17 mouse cellular contexts compared by ENCODE assay signal in the genomic region with DNA sequence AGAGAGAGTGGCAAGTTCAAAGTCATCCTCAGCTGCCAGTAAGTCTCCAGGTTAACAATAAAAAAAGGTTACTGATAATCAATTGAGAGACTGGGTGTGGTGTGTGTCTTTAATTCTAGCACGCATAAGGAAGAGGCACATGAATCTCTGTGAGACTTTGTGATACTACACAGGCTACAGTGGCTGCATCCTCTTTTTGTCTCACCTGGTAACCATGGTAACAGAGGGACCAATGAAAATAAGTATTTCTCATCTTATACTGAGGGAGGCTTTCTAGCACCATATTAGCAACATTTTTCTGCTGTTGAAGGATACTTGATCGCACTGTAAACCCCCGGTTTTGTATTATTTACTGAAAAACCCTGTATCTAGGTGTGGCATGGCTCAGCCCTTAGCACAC.
DNase-seq lines count a peak whose midpoint lies in the region; ATAC-seq and TF ChIP-seq lines count a peak whose summit lies in the region.
"Had no signal": no experiment of that assay in that cellular context is flagged by ENCODE, and none has a peak within 500 bp of the region (broad histone marks: within the 10 kb centered on the region; RNA-seq: fewer than 3 reads in every experiment).

No protein-coding gene starts in this region.

- H3K9me3 ChIP-seq in forebrain, postnatal 0 days (ENCODE audit: low read length): no peaks in the 10 kb centered on the region
- H3K9me3 ChIP-seq in forebrain, embryonic 12.5 days: no peaks in the 10 kb centered on the region
- no peaks in the 10 kb centered on the region for H3K9me3 ChIP-seq in hindbrain, postnatal 0 days (ENCODE audit: low read length)
- no peaks in the 10 kb centered on the region for H3K9me3 ChIP-seq in hindbrain, embryonic 11.5 days (ENCODE audit: control insufficient read depth, low read length)
- H3K9me3 ChIP-seq: embryonic facial prominence, embryonic 10.5 days had no signal

- TF ChIP-seq CTCF in forebrain, postnatal 0 days (IDR thresholded peaks at IDR 0.05; ENCODE audit: low read depth): no peak
- TF ChIP-seq CTCF in hindbrain, postnatal 0 days (IDR thresholded peaks at IDR 0.05; ENCODE audit: low read depth): no peak
- TF ChIP-seq CTCF in brain, embryonic 14.5 days (IDR thresholded peaks at IDR 0.05; ENCODE audit: borderline replicate concordance, extremely low read depth, insufficient read depth, insufficient read length): no peak

- no peak overlapping the region for H3K4me3 ChIP-seq in forebrain, postnatal 0 days (ENCODE audit: low read depth, low read length)
- no peak overlapping the region for H3K4me3 ChIP-seq in forebrain, embryonic 12.5 days (replicated peaks)
- H3K4me3 ChIP-seq in hindbrain, postnatal 0 days (ENCODE audit: low read length): no peak overlapping the region
- no peak overlapping the region for H3K4me3 ChIP-seq in hindbrain, embryonic 11.5 days (ENCODE audit: low read depth, low read length)
- H3K4me3 ChIP-seq: embryonic facial prominence, embryonic 10.5 days had no signal

- no peak overlapping the region for H3K27ac ChIP-seq in forebrain, postnatal 0 days (ENCODE audit: low read depth, low read length)
- H3K27ac ChIP-seq in forebrain, embryonic 12.5 days: no peak overlapping the region
- H3K27ac ChIP-seq in hindbrain, postnatal 0 days: no peak overlapping the region
- no peak overlapping the region for H3K27ac ChIP-seq in hindbrain, embryonic 11.5 days (ENCODE audit: low read depth, low read length)
- H3K27ac ChIP-seq: embryonic facial prominence, embryonic 10.5 days had no signal

- H3K27me3 ChIP-seq in forebrain, postnatal 0 days (ENCODE audit: insufficient read depth, low read length): no peaks in the 10 kb centered on the region
- H3K27me3 ChIP-seq in forebrain, embryonic 12.5 days: no peaks in the 10 kb centered on the region
- H3K27me3 ChIP-seq in hindbrain, postnatal 0 days (ENCODE audit: insufficient read depth, low read length): no peaks in the 10 kb centered on the region
- H3K27me3 ChIP-seq in hindbrain, embryonic 11.5 days (ENCODE audit: control insufficient read depth, insufficient read depth, low read length): no peaks in the 10 kb centered on the region

- ATAC-seq in forebrain, postnatal 0 days: peak; percentile 79
- ATAC-seq in forebrain, embryonic 12.5 days (ENCODE audit: low FRiP score): no peak
- peak; percentile 81 for ATAC-seq in hindbrain, postnatal 0 days
- no peak for ATAC-seq in hindbrain, embryonic 11.5 days (ENCODE audit: low FRiP score)
- ATAC-seq: intestine, embryonic 16.5 days had no signal

- DNase-seq in forebrain, postnatal 0 days: peak; percentile 11
- DNase-seq in hindbrain, postnatal 0 days (ENCODE audit: low spot score): peak; percentile 60
- DNase-seq in hindbrain, embryonic 11.5 days (ENCODE audit: low spot score): no peak
- DNase-seq in brain, embryonic 14.5 days (ENCODE audit: low read depth): peak; percentile 12
- peak; percentile 4 for DNase-seq in brain, embryonic 18.5 days (ENCODE audit: low read depth, low spot score)
- no peak for DNase-seq in kidney, postnatal 25 days
- DNase-seq: adrenal gland, adult 2 months; adrenal gland, postnatal 25 days; cerebellum, adult 11 months; cerebellum, adult 8-10 months; cerebellum, postnatal 25 days; gastrocnemius, postnatal 36 days; heart, postnatal 10 days; kidney, adult 2 months had no signal

- TF ChIP-seq POLR2A in brain, embryonic 14.5 days (IDR thresholded peaks at IDR 0.05; ENCODE audit: borderline replicate concordance, extremely low read depth, insufficient read depth, insufficient read length, poor library complexity, severe bottlenecking): no peak

- WGBS in forebrain, postnatal 0 days: 81% methylated on average over 3 of the region's 3 CpGs
- 90% methylated on average over 3 of the region's 3 CpGs for WGBS in forebrain, embryonic 12.5 days
- WGBS in hindbrain, postnatal 0 days: 79% methylated on average over 3 of the region's 3 CpGs
- WGBS in hindbrain, embryonic 11.5 days: 93% methylated on average over 3 of the region's 3 CpGs

- no peak overlapping the region for H3K9ac ChIP-seq in forebrain, postnatal 0 days
- H3K9ac ChIP-seq in forebrain, embryonic 12.5 days: no peak overlapping the region
- no peak overlapping the region for H3K9ac ChIP-seq in hindbrain, postnatal 0 days (replicated peaks; ENCODE audit: low read length)
- no peak overlapping the region for H3K9ac ChIP-seq in hindbrain, embryonic 11.5 days (ENCODE audit: low read depth, low read length)

- H3K4me1 ChIP-seq in forebrain, postnatal 0 days (ENCODE audit: insufficient read depth): no peaks in the 10 kb centered on the region
- H3K4me1 ChIP-seq in forebrain, embryonic 12.5 days: no peaks in the 10 kb centered on the region
- H3K4me1 ChIP-seq in hindbrain, postnatal 0 days (ENCODE audit: insufficient read depth, low read length): no peaks in the 10 kb centered on the region
- H3K4me1 ChIP-seq in hindbrain, embryonic 11.5 days (replicated peaks; ENCODE audit: control insufficient read depth, insufficient read depth, low read length): no peaks in the 10 kb centered on the region
- H3K4me1 ChIP-seq: embryonic facial prominence, embryonic 10.5 days had no signal

- H3K36me3 ChIP-seq in forebrain, postnatal 0 days (ENCODE audit: insufficient read depth): no peaks in the 10 kb centered on the region
- no peaks in the 10 kb centered on the region for H3K36me3 ChIP-seq in forebrain, embryonic 12.5 days (replicated peaks)
- no peaks in the 10 kb centered on the region for H3K36me3 ChIP-seq in hindbrain, postnatal 0 days (ENCODE audit: insufficient read depth, low read length)
- H3K36me3 ChIP-seq in hindbrain, embryonic 11.5 days (ENCODE audit: control insufficient read depth, insufficient read depth, low read length): no peaks in the 10 kb centered on the region
- H3K36me3 ChIP-seq: embryonic facial prominence, embryonic 10.5 days had no signal

- no peak overlapping the region for H3K4me2 ChIP-seq in forebrain, postnatal 0 days (ENCODE audit: low read depth)
- H3K4me2 ChIP-seq in forebrain, embryonic 12.5 days: no peak overlapping the region
- H3K4me2 ChIP-seq in hindbrain, postnatal 0 days (ENCODE audit: low read depth, low read length): no peak overlapping the region
- H3K4me2 ChIP-seq in hindbrain, embryonic 11.5 days (replicated peaks; ENCODE audit: low read depth, low read length): no peak overlapping the region

Comparison
In these comparisons a context has a peak if more than half of its experiments do, and no peak if none do; other contexts are left out.
1. ATAC-seq: peak in forebrain, postnatal 0 days (single experiment) and hindbrain, postnatal 0 days (single experiment); none in forebrain, embryonic 12.5 days (single experiment) and hindbrain, embryonic 11.5 days (single experiment).
2. DNase-seq: peak in forebrain, postnatal 0 days (single experiment), hindbrain, postnatal 0 days (single experiment), brain, embryonic 14.5 days (single experiment) and brain, embryonic 18.5 days (single experiment); none in hindbrain, embryonic 11.5 days (single experiment) and kidney, postnatal 25 days (0 of 2).